Mouse (Mus musculus): ENCODE results near the gene Rwdd4a.

Rwdd4a gene

GRCm38 (mm10) chr8:47581454-47581853 lies 48.0 kb downstream of the Rwdd4a start:
- DNase-seq (ENCODE audit: low spot score in 2 of 2): no peak

GRCm38 (mm10) chr8:47588616-47589015 lies 55.2 kb downstream of the Rwdd4a start:
- DNase-seq (ENCODE audit: low spot score in 2 of 2): no peak

- DNase-seq (ENCODE audit: low spot score in 2 of 2): no peak
These were observed 56.9 kb downstream of the Rwdd4a start for GRCm38 (mm10) chr8:47590400-47590799.

- DNase-seq (ENCODE audit: low spot score in 2 of 2): no peak
These were observed 67.2 kb downstream of the Rwdd4a start for GRCm38 (mm10) chr8:47600664-47601063.
